Mouse (Mus musculus) gastrocnemius, adult 2 months (tissue): ENCODE results near the gene Cypt1. TPM values are rescaled to one million over a fixed set of nuclear protein-coding genes. Genes with fewer than 3 reads are reported as not detected.

Source experiments
- DNase-seq: peaks from one replicate; pipeline ENCODE4 v3.0.0; 2022
- H3K27ac ChIP-seq: fragments of 200-600 bp; 2 replicates; pipeline ENCODE4 v1.8.1; 2022; ENCODE audit warnings: mild to moderate bottlenecking
- H3K4me3 ChIP-seq: fragments of 200-600 bp; 2 replicates; pipeline ENCODE4 v1.8.1; 2022; ENCODE audit warnings: mild to moderate bottlenecking, moderate library complexity
- CTCF ChIP-seq: fragments of 200-600 bp; IDR thresholded peaks from 2 replicates; pipeline ENCODE4 v1.8.1; 2022; ENCODE audit warnings: antibody characterized with exemption, mild to moderate bottlenecking, moderate library complexity
- intact Hi-C: fragments of 180-260 bp; cut with DNase I; formaldehyde crosslinking; loops from one replicate; pipeline ENCODE4 v1.15.1; 2025
- long read RNA-seq, 2 experiments: library from polyadenylated mRNA; stranded (forward); transcript quantifications; one replicate each; pipeline ENCODE4 v2.0.0; 2021
- total RNA-seq, 2 experiments: library from RNA; stranded (reverse); gene quantifications; 2 replicates each; pipeline ENCODE4 v1.2.3; 2021

Gene Cypt1
- not detected for total RNA-seq
- long read RNA-seq, experiment 1 = 0 reads
- long read RNA-seq, experiment 2 = 0 reads

- intact Hi-C loops = no loop called here
- no peak for TF ChIP-seq CTCF
These were observed at the start of gene Cypt1 for GRCm38 (mm10) chrX:16522569-16522968. Gene Cypt1 (plus strand): TSS chrX:16522869.

GRCm38 (mm10) chrX:16546806-16547205, 24.1 kb downstream of the Cypt1 start:
- no peak for DNase-seq
- H3K4me3 ChIP-seq = no peak overlapping the region
- TF ChIP-seq CTCF = no peak
- intact Hi-C loops = no loop called here
- H3K27ac ChIP-seq = no peak overlapping the region

More at GRCm38 (mm10) chrX:16522569-16522968, at the start of gene Cypt1:
- no peak within 1 kb of the TSS for H3K27ac ChIP-seq
- no peak within 1 kb of the TSS for H3K4me3 ChIP-seq
- no peak for DNase-seq

GRCm38 (mm10) chrX:16557061-16557460, 34.4 kb downstream of the Cypt1 start:
- intact Hi-C loops = no loop called here
- no peak for TF ChIP-seq CTCF
- no peak overlapping the region for H3K4me3 ChIP-seq
- H3K27ac ChIP-seq = no peak overlapping the region
- DNase-seq = no peak

- intact Hi-C loops = no loop called here
- no peak for TF ChIP-seq CTCF
- no peak overlapping the region for H3K4me3 ChIP-seq
- DNase-seq = no peak
- no peak overlapping the region for H3K27ac ChIP-seq
These were observed 35.8 kb downstream of the Cypt1 start for GRCm38 (mm10) chrX:16558501-16558900.

Other genes starting within 250 kb of the Cypt1 start
- 1 to 10 TPM; 2.5 to 4.0 TPM for gene Maoa, start 96.8 kb downstream of the Cypt1 start, total RNA-seq